Mouse (Mus musculus) right cerebral cortex, adult 2 months (tissue): ENCODE data around the gene B3glct.

Experiments
- DNase-seq, 2 experiments: peaks; one replicate each; pipeline ENCODE4 v3.0.0; 2021 to 2022; ENCODE audit warnings: low spot score in 2 of 2

The B3glct gene

GRCm38 (mm10) chr5:149663417-149663816 lies 14.6 kb upstream of the B3glct start:
- DNase-seq: no peak

- DNase-seq: no peak
Observed at GRCm38 (mm10) chr5:149677196-149677595, 834 bp upstream of the B3glct start.

DNA sequence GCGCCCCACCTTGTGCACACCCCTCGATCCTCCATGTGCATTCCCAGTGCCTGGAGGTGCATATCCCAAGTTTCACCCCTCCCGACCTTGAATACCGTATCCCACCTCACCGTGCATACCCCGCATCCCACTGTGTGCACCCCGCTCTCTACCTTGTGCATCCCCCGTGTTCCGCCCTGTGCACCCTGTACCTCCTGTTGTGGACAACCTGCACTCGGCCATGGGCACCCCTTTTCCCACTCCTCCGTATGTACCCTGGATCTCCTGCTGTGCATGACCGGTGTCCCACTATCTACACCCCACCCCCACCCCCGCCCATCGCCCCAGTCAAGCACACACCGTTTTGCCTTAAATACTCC lies 939 bp downstream of the B3glct start:
- DNase-seq: no peak

- DNase-seq: no peak
Observed at GRCm38 (mm10) chr5:149679362-149679761, 1.3 kb downstream of the B3glct start.

GRCm38 (mm10) chr5:149679886-149680285 lies 1.9 kb downstream of the B3glct start:
- DNase-seq: no peak

DNA sequence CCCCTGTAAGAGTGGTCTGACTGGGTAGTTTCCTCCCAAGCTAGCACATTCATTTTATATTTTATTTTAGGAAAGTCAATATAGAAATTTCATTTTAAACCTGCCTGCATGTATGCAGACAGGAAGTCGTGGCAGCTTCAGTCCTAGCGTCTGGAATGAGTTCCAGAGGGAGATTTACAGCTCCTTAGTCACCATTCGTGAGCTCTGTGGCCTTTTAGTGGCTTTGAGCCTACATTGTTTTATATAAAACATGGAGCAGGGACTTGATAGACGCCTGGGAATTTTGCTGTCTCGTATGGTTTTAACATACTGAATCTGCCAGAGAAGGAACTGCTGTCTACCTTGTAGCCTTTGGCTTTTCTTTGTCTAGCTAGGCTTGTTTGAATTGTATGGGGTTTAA lies 2.9 kb downstream of the B3glct start:
- DNase-seq: no peak

- no peak for DNase-seq
Observed at GRCm38 (mm10) chr5:149689860-149690259, 11.8 kb downstream of the B3glct start.

DNA sequence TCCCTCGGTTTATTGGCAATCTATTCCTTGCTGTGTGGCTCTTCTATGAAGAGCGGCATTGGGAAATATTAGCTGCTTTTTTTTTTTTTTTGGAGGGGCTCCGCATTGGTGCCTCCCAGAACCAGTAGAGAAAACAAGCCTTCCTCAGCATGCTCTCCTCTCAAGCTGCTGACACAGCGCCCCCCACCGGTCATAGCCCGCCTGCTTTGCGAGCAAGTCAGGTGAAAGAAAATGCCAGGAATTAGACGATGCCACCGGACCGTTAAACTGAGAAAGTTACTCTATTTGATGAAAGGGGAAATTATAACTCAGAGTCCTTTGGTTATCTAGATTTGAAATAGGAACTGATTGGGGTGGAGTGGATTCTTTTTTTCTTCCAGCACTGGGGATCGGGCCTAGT lies 14.5 kb downstream of the B3glct start:
- DNase-seq: peak; percentile 46 to 64

DNA sequence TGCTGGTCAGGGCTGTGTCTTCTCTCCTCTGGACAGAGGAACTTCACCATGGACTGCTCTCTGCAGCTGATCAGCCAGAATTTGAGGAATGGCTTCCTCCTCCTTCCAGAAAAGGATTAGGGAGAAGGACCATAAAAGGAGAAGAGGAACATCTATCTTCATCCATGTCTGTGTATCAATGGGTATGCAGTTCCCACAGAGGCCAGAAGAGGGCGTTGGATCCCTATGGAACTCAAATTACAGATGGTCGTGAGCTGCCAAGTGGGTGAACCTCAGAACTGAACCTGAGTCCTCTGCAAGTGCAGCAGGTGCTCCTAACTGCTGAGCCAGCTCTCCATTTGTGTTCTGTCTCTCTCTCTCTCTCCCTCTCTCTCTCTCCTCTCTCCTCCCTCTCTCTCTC lies 15.2 kb downstream of the B3glct start:
- DNase-seq: no peak

- DNase-seq: no peak
Observed at GRCm38 (mm10) chr5:149693968-149694367, 15.9 kb downstream of the B3glct start.

- no peak for DNase-seq
Observed at GRCm38 (mm10) chr5:149695077-149695750, 17.2 kb downstream of the B3glct start.

DNA sequence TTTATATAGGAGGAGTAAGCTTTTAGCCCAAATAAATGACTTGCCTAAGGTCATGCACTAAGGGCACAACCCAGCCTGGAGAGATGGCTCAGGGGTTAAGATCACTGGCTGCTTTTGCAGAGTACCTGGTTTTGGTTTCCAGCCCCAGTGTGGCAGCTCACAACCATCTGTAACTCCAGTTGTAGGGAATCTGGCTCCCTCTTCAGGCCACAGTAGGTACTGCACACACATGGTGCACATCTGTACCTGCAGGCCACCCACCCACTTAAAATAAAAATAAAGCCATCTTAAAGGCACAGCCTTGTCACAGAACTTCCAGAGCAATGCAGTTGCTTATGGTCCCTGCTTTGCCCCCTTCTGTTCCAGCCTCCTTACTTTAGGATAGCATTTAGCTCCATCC lies 24.7 kb downstream of the B3glct start:
- DNase-seq: no peak

GRCm38 (mm10) chr5:149711545-149711944 lies 33.5 kb downstream of the B3glct start:
- DNase-seq: no peak

DNA sequence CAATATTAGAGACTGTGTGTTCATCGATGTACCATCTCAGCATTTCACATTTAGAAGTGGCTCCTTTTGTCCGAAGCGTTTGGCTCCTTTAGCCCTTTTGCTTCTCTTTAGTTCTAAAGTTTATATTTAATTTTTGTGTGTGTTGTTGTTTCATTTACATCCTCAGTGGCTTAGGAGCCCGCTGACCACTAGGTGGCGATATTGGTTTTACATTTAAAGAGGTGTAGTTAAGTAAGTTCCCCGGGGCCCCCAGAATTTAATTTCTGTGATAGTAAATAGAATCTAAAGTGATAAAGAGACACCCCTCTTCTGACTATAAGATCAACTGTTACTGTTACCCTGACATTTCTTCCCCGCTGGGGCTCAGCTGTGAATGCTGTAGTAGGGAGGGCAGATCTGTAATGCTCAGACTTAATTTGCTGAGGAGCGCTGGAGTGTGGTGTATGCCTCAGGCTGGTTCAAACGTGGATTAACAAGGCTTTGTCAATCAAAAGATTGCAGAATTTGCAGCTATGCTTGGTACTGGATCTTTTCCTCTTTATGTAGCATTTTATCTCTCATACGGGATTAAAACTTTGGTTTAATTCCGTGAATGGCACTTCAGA lies 35.2 kb downstream of the B3glct start:
- DNase-seq: peak; percentile 68

- no peak for DNase-seq
Observed at GRCm38 (mm10) chr5:149713834-149714233, 35.8 kb downstream of the B3glct start.

- no peak for DNase-seq
Observed at GRCm38 (mm10) chr5:149715571-149716328, 37.7 kb downstream of the B3glct start.

DNA sequence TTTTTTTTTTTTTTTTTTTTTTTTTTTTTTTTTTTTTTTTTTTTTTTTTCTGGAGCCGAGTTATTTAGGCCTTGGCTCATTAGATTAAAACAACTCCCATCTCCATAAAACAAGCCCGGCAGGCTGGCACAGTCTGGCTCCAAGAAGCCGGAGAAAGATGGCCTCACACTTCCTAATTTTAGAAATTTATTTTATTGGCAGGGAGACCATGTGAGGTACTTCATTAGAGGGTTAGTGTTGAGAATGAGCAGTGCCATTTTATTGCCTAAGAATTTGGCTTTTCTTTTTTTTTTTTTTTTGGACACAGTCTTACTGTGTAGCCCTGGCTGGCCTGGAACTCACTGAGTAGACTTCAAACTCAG lies 38.3 kb downstream of the B3glct start:
- no peak for DNase-seq

DNA sequence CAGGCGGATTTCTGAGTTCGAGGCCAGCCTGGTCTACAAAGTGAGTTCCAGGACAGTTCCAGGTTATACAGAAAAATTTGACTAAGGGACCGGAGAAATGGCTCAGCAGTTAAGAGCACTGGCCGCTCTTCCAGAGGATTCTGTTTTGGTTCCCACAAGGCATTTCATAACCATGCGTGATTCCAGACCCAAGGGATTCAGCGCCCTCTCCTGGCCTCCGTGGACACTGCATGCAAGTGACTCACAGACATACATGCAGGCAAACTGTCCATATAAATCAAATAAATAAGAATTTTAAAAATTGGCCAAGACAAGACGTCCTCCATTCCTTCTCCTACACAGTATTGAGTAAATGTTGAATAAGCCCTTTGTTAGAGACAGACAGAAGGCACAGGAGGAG lies 53.7 kb downstream of the B3glct start:
- no peak for DNase-seq

- no peak for DNase-seq
Observed at GRCm38 (mm10) chr5:149737210-149737609, 59.2 kb downstream of the B3glct start.

DNA sequence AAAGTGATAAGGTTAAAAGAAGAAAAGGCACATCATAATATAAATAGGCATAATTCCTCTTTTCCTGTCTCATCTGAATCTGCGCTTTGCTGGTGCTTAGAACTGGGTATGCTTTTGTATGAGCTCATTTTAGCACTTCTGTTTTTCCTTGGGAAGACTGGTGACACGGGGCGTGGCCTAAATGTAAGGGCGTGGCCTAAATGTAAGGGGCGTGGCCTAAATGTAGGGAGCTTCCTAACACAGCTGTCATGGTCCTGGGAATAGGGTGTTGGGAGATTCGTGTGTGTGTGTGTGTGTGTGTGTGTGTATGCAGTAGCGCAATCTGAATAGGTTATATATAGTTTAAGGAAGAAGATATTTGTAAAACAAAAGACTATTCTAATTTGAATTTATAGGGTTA lies 62.1 kb downstream of the B3glct start:
- DNase-seq: no peak

DNA sequence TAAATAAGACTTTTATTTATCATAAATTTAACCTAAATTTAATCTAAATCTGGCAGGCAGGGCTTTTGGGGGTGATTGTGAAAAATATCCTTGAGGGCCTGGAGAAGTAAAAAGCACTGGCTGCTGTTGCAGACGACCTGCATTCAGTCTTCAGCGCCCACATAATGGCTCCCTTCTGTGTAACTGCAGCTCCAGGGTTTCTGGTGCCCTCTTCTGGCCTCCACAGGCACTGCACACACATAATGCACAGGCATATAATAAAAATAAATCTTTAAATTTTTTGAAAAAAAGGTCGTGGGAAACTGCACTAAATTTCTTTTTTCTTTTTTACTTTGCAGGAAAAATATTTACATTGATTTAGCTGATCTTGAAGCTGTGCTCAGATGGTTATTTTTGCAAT lies 62.7 kb downstream of the B3glct start:
- DNase-seq: no peak

DNA sequence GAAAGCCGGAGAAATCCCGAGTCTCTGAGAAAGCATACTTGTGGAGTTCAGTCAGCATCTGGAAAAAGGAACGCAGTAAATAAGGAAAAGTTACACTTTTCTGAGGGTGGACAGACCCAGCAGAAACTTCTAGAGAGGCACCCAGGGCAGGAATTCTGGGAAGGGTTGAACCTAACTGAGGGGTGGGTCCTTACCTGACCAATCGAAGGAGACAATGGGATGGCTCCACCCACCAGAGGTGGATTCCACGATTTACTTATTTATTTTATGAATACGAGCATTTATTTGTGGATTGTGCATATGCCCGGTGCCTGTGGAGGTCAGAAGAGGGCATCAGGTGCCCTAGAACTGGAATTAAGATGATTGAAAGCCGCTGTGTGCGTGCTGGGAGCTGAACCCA lies 64.3 kb downstream of the B3glct start:
- no peak for DNase-seq

DNA sequence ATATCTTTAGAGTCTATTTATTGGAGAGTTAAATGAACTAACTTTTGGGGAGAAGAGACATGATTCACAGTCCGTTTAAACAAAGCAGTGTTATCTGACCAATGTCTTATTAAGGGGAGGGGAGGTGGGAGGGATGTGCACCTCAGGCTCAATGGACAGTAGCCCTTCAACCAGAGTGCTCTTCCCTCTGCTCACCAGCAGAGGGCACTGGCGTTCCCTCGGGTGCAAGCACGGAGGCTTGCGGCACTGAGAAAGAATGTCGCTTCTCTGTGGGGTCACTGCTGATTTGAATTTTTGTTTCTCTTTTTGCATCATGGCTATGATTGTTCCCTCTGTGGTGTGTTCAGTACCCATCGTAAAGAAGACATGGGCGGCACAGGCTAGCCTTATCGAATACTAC lies 67.0 kb downstream of the B3glct start:
- DNase-seq: no peak
